Mouse (Mus musculus) liver, embryonic 13.5 days (tissue): ENCODE data around the gene Slc15a3. TPM values are rescaled to one million over a fixed set of nuclear protein-coding genes. Genes with fewer than 3 reads are reported as not detected.

Source experiments
- ATAC-seq: fragments of 200-750 bp; cut with Nextera tagmentation; 2 replicates; pipeline ENCODE4 v1.8.0; 2017; ENCODE audit warnings: low read depth, mild to moderate bottlenecking, moderate number of reproducible peaks, moderate library complexity
- DNase-seq: peaks from one replicate; pipeline ENCODE4 v3.0.0; 2022
- H3K27ac ChIP-seq: fragments of 300-500 bp; sonication (generic); 2 replicates; pipeline ENCODE4 v1.5.1; 2015; ENCODE audit warnings: moderate library complexity, mild to moderate bottlenecking, inconsistent platforms
- H3K27me3 ChIP-seq: fragments of 300-500 bp; sonication (generic); 2 replicates; pipeline ENCODE4 v1.6.1; 2015; ENCODE audit warnings: mild to moderate bottlenecking, inconsistent platforms
- H3K36me3 ChIP-seq: fragments of 300-500 bp; sonication (generic); 2 replicates; pipeline ENCODE4 v1.6.1; 2015; ENCODE audit warnings: mild to moderate bottlenecking, inconsistent platforms
- H3K4me1 ChIP-seq: fragments of 300-500 bp; sonication (generic); replicated peaks from 2 replicates; pipeline ENCODE4 v1.6.1; 2015; ENCODE audit warnings: inconsistent platforms
- H3K4me2 ChIP-seq: fragments of 300-500 bp; sonication (generic); 2 replicates; pipeline ENCODE4 v1.6.1; 2015; ENCODE audit warnings: inconsistent platforms, mild to moderate bottlenecking, moderate library complexity
- H3K4me3 ChIP-seq: fragments of 300-500 bp; sonication (generic); replicated peaks from 2 replicates; pipeline ENCODE4 v1.5.1; 2015; ENCODE audit warnings: mild to moderate bottlenecking, inconsistent platforms
- H3K9ac ChIP-seq: fragments of 300-500 bp; sonication (generic); 2 replicates; pipeline ENCODE4 v1.6.1; 2015; ENCODE audit warnings: mild to moderate bottlenecking, inconsistent platforms
- H3K9me3 ChIP-seq: fragments of 300-500 bp; sonication (generic); replicated peaks from 2 replicates; pipeline ENCODE4 v1.6.1; 2016; ENCODE audit warnings: inconsistent platforms
- WGBS: fragments of 180-500 bp; shearing (Covaris S2); methylation state at CpG from one replicate; pipeline ENCODE4 v1.1.7; 2015; ENCODE audit not compliant: insufficient replicate concordance; 5-methylcytosine and 5-hydroxymethylcytosine counted together
- polyA plus RNA-seq: library from polyadenylated mRNA; unstranded; fragments of >200 nt; fragmentation: Nextera tagmentation; extraction: Ambion mirVana; gene quantifications from 2 replicates; pipeline ENCODE4 v1.2.1, GENCODE M21; 2015

Gene Slc15a3
- polyA plus RNA-seq, 1 experiment from 2014 or later: 1.7 TPM

- Histone ChIP-seq H3K36me3 (peaks cover 83% of the 10 kb centered on the region), H3K27me3 (no peaks in the 10 kb centered on the region), H3K4me2 (no peak overlapping the region), H3K4me3 (no peak overlapping the region), H3K9ac (no peak overlapping the region), H3K4me1 (peaks cover 31% of the 10 kb centered on the region), H3K9me3 (no peaks in the 10 kb centered on the region), H3K27ac (no peak overlapping the region)
- 81% methylated on average over 6 of the region's 6 CpGs for WGBS
- no peak for DNase-seq
- ATAC-seq: no peak
Measured at GRCm38 (mm10) chr19:10900315-10900714, 60.8 kb downstream of the Slc15a3 start.

GRCm38 (mm10) chr19:10901046-10901445 is 61.5 kb downstream of the Slc15a3 start:
- whole genome bisulfite sequencing: 77% methylated on average over 5 of the region's 5 CpGs
- H3K36me3 ChIP-seq: peaks cover 90% of the 10 kb centered on the region
- no peak overlapping the region for H3K4me3 ChIP-seq
- no peak overlapping the region for H3K27ac ChIP-seq
- DNase-seq: no peak
- H3K9me3 ChIP-seq: no peaks in the 10 kb centered on the region
- peaks cover 26% of the 10 kb centered on the region for H3K4me1 ChIP-seq
- no peak overlapping the region for H3K4me2 ChIP-seq
- H3K27me3 ChIP-seq: no peaks in the 10 kb centered on the region
- no peak for ATAC-seq
- H3K9ac ChIP-seq: no peak overlapping the region

GRCm38 (mm10) chr19:10904512-10904911 is 65.0 kb downstream of the Slc15a3 start:
- 84% methylated on average over 5 of the region's 5 CpGs for WGBS
- Histone ChIP-seq H3K4me3 (no peak overlapping the region), H3K4me2 (no peak overlapping the region), H3K27ac (peak overlapping the region; percentile 29; the same call in 1 of the 2 replicates), H3K9ac (no peak overlapping the region), H3K36me3 (peaks cover 84% of the 10 kb centered on the region), H3K4me1 (peaks cover 8% of the 10 kb centered on the region), H3K9me3 (no peaks in the 10 kb centered on the region), H3K27me3 (no peaks in the 10 kb centered on the region)
- no peak for DNase-seq
- ATAC-seq: no peak

- Histone ChIP-seq H3K36me3 (peaks cover 78% of the 10 kb centered on the region), H3K9me3 (no peaks in the 10 kb centered on the region), H3K4me3 (no peak overlapping the region), H3K4me1 (peaks cover 8% of the 10 kb centered on the region), H3K9ac (no peak overlapping the region), H3K27ac (peak overlapping the region; percentile 16), H3K4me2 (no peak overlapping the region), H3K27me3 (no peaks in the 10 kb centered on the region)
- 68% methylated on average over 7 of the region's 7 CpGs for WGBS
- DNase-seq (no peak), ATAC-seq (peak; percentile 32; the same call in 1 of the 2 replicates)
Measured at GRCm38 (mm10) chr19:10904927-10905727, 65.6 kb downstream of the Slc15a3 start.

GRCm38 (mm10) chr19:10905728-10906000 is 66.1 kb downstream of the Slc15a3 start:
- H3K27ac ChIP-seq: peak overlapping the region; percentile 16; the same call in 1 of the 2 replicates
- no peak for ATAC-seq
- WGBS: 81% methylated on average over 5 of the region's 5 CpGs

GRCm38 (mm10) chr19:10907891-10908290 is 68.4 kb downstream of the Slc15a3 start:
- DNase-seq: peak; percentile 22
- Histone ChIP-seq H3K4me1 (peaks cover 8% of the 10 kb centered on the region), H3K27me3 (no peaks in the 10 kb centered on the region), H3K36me3 (peaks cover 50% of the 10 kb centered on the region), H3K27ac (no peak overlapping the region), H3K4me2 (no peak overlapping the region), H3K9me3 (no peaks in the 10 kb centered on the region), H3K4me3 (no peak overlapping the region), H3K9ac (no peak overlapping the region)
- WGBS: 54% methylated on average over 3 of the region's 3 CpGs
- 0 out of 2 replicates have a peak, but pooled peaks have one; percentile 27 for ATAC-seq

More at GRCm38 (mm10) chr19:10905728-10906000, 66.1 kb downstream of the Slc15a3 start:
- peaks cover 73% of the 10 kb centered on the region for H3K36me3 ChIP-seq
- no peak overlapping the region for H3K9ac ChIP-seq
- H3K4me2 ChIP-seq: no peak overlapping the region
- H3K27me3 ChIP-seq: no peaks in the 10 kb centered on the region
- no peak overlapping the region for H3K4me3 ChIP-seq
- H3K9me3 ChIP-seq: no peaks in the 10 kb centered on the region
- no peak for DNase-seq
- H3K4me1 ChIP-seq: peaks cover 8% of the 10 kb centered on the region

Other genes starting within 250 kb of the Slc15a3 start
- 156 and 177 TPM in 2 replicates for gene Ddb1, start 234.4 kb upstream of the Slc15a3 start, polyA plus RNA-seq
- gene Tkfc, start 234.1 kb upstream of the Slc15a3 start, polyA plus RNA-seq: 9.4 and 10.8 TPM in 2 replicates
- gene Vwce, start 205.5 kb upstream of the Slc15a3 start, polyA plus RNA-seq: 5.3 and 5.8 TPM in 2 replicates
- gene Pga5, start 161.7 kb upstream of the Slc15a3 start, polyA plus RNA-seq: not detected in 2 replicates
- 10.4 and 12.1 TPM in 2 replicates for gene Vps37c, start 151.0 kb upstream of the Slc15a3 start, polyA plus RNA-seq
- gene Cd5, start 100.7 kb upstream of the Slc15a3 start, polyA plus RNA-seq: 0.08 TPM in 1 of 2 replicates, not detected in the other
- gene Cd6, start 9.7 kb upstream of the Slc15a3 start, polyA plus RNA-seq: 0.03 TPM in 1 of 2 replicates, not detected in the other
- 4.0 and 4.4 TPM in 2 replicates for gene Tmem132a, start 30.2 kb downstream of the Slc15a3 start, polyA plus RNA-seq
- 21.9 and 23.0 TPM in 2 replicates for gene Tmem109, start 42.3 kb downstream of the Slc15a3 start, polyA plus RNA-seq
- gene Prpf19, start 55.5 kb downstream of the Slc15a3 start, polyA plus RNA-seq: 18.9 and 19.7 TPM in 2 replicates
- gene Zp1, start 80.9 kb downstream of the Slc15a3 start, polyA plus RNA-seq: not detected in 2 replicates
- gene Ptgdr2, start 97.4 kb downstream of the Slc15a3 start, polyA plus RNA-seq: not detected in 2 replicates
- gene Ccdc86, start 109.5 kb downstream of the Slc15a3 start, polyA plus RNA-seq: 23.4 and 25.3 TPM in 2 replicates
- gene Ms4a10, start 134.9 kb downstream of the Slc15a3 start, polyA plus RNA-seq: not detected in 2 replicates
- not detected in 2 replicates for gene Ms4a15, start 153.5 kb downstream of the Slc15a3 start, polyA plus RNA-seq
- gene Ms4a18, start 178.3 kb downstream of the Slc15a3 start, polyA plus RNA-seq: not detected in 2 replicates
- 0.16 TPM in 1 of 2 replicates, not detected in the other for gene Ms4a8a, start 241.4 kb downstream of the Slc15a3 start, polyA plus RNA-seq